Mouse (Mus musculus) thymus, postnatal 10 days (tissue): ENCODE results near the gene Serpinb6a.

Source experiments
- DNase-seq, 2 experiments: peaks; one replicate each; pipeline ENCODE4 v3.0.0; 2021; ENCODE audit warnings: low spot score in 2 of 2

Gene Serpinb6a

DNA sequence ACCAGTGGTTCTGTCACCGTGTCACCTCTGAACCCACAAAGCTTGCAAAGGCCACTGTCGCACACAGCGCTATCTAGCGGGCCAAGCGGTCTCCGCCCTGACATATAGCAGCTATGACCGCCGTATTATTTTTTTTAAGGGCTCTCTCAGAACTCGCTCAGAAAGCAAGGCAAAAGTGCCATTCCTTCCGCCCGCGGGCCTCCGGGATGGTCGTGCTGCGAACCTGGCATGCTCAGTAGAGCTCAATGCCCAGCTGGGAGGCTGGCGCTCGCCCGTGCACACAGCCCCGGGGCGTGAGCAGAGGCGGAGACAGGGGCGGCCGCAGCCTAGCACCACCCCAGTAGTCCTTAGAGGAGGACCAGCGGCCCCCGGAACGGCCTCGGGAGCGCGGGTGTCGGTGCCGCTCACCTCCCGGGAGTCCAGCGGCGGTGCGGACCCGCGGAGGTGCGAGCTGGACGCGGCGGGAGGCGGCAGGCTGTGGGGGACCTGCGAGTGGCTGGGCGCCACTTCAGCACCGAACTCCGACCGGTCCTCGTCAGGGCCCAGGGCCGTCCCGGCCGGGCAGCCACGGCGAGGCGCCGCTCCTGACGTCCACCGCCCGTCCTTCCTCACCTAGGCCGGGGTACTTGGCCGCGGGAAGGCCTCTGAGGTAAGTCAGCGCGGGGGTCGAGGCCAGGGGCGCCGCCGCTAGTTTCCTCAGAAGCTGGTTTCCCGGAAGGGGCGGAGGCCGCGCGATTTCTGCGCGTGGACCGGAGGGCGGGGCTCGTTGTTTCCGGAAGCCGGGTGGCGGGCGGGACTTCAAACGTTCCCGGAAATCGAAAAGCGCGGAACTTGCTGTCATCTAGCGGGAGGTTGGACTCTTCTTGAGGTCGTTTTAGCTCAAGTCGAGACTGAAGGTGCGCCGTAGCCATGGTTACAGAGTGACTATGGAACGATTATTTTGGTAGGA lies at the start of gene Serpinb6a, which contains the start of gene Ripk1:
TSS of gene Serpinb6a (minus strand) at position 737 of the 949 bp plus-strand sequence.
TSS of gene Ripk1 (plus strand) at position 306 of the 949 bp plus-strand sequence.
- DNase-seq: peak; percentile 91 to 93

DNA sequence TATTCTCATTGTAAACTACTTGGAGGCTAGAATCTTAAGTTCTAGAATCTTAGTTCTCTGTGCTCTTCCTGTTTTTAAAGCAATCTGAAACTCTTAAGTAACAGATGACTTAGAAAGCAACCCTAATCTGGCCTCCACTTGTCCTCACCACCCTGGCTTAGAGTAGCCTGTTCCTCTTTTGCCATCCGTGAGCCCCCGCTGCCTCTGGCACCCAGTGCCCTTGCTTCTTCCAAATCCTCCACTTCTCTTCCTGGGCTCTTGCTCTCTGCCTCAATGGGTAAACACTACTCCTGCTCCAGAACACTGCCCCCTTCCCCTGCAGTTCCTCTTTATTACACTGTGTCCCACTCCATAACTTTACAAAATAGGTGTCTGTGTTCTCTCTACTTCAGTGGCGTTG lies 49.1 kb upstream of the Serpinb6a start:
- no peak for DNase-seq

DNA sequence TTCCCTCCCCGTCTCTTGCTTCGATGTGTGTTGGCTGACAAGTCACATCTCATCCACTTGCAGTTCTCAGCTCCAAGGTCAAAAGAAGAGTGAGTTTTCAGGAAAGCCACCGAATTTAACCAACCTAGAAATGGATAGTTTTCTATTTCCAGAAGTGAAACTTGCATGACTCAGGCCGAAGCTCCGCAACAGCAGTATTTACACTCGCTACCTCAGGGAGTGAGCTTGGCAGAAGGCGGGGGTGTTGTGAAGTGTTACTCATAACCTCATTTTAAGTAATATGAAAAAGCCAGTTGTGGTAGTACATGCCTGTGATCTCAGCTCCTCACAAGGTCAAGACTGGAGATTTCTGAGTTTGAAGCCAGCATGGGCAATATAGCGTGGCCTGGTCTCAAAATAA lies 47.9 kb upstream of the Serpinb6a start:
- DNase-seq: no peak

DNA sequence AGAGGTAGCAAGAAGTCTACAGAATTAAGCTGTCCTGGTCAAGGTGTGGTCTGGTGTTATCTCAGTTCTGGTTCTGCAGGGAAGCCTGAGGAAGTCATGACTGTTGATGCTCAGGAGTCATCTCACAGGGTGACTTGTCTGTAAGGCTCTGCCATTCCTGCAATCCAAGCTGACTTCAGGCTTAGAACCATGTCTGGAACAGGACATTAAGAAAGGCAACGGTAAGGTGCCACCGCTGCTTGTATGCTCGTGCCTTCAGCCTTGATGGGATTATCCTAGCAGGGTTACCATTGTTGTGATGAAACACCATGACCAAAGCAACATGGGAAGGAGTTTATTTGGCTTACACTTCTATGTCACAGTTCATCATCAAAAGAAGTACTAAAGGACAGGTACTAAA lies 44.9 kb upstream of the Serpinb6a start:
- DNase-seq: no peak

DNA sequence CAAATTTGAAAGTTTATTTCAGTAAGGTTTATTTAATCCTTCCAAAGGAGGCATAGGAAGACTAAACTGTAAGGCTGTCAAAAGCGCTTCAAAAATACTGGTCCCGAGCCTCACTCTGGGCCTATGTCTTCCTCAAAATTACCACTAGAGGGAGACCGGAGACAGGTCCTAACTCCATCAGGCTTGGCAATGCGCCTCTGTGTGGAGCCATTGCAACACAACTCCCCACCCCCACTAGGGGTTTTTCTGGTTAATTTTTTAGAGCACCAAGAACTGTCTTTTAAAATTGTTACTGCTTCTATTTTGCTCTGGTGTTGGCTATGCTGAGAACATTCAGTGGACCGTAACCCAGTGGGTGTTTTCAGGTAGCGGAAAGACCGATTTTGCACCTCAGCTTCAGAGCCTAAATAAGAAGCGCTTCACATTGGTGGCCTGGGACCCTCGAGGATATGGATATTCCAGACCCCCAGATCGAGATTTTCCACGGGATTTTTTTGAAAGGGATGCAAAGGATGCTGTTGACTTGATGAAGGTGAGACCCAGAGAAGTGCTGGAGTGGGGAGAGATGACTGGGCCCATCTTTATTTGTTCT lies 43.9 kb upstream of the Serpinb6a start:
- peak; percentile 64 to 81 for DNase-seq

DNA sequence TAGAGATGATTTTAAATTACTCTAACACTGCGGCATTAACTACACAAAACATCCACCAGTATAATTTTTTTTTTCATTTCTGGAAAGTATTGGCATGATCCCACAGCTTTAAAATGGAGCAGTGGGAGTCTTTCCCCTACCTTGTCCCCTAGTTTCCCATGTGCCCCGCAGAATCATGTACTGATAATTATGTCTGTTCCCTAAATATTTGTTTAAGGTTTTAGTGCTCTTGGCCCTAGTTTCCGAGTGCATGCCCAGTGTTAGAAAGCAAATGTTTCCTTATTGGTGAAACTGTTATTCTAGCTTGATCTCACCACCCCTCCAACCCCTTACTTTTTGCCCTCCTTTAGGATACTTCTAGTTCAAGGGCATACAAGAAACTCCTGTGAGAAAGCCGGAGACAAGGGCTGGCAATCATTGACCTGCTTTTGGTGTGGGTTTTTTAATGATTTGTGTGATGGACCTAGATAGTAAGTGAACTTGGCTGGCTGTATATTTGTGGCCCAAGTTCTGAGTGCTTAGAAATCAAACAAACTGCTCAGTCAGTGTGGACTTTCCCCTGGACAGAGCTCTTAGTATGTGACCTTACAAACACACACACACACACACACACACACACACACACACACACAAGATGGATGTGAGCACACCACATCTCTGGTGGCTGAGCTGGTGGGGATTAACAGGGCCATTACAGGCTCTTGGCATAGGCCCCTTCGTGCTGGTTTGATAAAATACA lies 43.1 kb upstream of the Serpinb6a start:
- no peak for DNase-seq

DNA sequence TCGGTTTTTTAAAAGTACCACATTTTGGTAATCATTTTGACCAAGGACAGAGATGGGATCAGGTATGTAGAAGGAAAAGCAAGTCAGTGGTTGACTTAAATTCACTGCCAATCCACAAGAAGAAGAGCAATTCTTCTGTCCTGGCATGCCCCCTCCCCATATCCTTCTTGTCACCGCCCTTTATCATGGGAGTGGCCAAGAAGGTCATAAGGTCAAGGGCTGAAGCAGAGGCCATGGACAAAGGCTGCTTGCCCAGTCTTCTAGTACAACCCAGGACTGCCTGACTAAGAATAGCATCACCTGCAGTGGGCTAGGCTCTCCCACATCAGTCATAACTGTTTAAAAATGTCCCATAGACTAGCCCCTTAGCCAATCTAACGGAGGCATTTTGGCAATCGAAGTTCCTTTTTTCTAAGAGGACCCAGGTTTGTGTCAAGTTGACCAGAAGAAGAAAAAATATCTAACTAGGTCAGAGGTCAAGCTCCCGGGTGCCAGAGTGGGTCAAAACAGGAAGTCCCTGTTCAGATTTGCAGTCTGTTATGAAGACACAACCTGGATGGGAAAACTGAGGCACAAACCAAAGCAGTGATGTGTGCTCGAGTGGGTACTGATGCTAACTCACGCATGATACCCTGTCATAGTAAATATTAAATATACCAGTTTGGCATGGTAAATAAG lies 41.3 kb upstream of the Serpinb6a start:
- no peak for DNase-seq

DNA sequence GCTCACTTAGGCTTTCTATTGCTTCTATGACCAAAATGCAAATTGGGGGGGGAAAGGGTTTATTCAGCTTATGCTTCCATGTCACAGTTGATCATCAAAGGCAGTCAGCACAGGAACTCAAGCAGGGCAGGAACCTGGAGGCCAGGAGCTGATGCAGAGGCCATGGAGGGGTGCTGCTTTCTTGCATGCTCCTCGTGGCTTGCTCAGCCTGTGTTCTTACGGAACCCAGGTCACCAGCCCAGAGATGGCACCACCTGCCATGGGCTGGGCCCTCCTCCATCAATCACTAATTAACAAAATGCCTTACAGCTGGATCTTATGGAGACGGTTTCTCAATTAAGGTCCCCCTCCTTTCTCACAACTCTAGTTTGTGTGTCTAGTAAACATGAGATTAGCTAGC lies 37.5 kb upstream of the Serpinb6a start:
- DNase-seq: no peak

DNA sequence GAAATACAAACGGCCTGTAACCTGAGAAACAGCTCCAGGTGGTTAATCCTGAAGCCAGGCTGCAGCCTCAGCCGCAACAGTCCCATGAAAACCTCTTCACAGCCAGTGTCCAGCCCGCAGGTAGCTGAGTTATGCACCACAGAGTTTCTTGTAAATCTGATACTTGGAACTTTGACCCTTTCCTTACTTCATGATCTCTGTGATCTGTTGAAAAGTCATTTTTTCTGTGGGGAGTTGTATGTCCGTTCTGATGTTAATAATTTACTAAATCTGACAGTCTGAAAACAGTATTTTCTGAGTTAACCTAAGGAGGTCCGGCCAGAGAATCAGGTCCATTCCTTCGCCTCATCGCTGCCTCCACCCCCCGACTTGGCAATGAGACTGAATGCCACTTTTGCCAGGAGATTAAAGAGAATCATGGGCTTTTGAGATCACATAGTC lies 36.3 kb upstream of the Serpinb6a start:
- DNase-seq: no peak

DNA sequence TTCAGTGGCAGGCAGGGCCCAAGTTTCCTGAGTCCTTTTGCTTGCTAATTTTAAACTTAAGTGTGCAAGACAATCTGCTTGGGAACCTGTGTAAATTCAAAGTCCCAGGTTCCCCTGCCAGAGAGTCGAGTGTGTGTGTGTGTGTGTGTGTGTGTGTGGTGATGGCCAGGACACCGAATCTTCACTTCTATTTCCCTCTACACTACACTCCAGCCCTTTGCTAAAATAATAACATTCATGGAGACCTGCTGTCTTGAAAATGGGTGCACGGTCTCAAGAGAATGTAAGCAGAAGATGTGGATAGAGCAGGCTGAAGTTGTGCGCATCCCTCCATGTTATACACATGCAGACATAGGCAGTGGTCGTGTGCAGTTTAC lies 35.5 kb upstream of the Serpinb6a start:
- DNase-seq: no peak

DNA sequence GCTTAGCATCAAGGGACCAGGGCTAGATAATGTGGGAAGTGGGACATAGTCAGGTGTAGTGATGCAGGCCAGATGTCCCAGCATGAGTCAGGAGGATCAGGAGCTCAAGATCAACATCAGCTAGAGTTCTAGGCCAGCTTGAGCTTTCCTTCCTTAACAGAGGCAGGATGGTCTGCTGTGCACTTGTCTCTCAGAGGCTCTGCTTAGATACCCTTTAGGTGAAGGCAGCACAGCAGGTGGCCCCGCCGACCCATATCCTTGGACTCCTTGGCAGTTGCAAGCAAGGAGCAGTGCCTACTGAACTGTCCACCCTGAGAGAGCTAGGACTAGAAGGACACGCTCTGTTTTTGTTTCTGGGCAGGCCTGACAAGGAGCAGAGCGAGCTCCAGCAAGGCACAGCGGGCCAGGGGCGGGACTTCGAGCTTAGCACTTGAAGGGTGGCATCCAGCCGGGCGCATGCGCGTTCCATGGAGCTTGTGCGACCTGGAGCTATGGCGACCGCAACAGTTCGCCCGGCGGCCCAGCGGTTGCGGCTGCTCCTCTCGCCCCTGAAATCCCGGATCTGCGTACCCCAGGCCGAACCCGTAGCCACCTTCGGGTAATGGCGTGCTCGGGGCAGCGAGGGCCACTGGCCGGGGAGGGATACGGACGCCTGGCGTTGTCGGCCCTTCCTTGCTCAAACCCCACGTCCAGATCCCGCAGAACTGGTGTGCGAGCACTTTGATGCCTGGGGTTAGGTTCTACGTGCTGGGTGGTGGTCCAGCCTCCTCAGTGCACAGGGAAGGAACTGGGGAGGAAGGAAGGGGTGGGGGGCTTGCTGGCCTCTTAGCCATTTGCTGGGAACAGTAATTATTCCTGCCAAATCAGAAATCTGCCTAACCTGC lies 34.8 kb upstream of the Serpinb6a start, which contains the start of gene Bphl:
TSS of gene Bphl (plus strand) at position 426 of the 884 bp plus-strand sequence.
- peak; percentile 87 to 90 for DNase-seq

DNA sequence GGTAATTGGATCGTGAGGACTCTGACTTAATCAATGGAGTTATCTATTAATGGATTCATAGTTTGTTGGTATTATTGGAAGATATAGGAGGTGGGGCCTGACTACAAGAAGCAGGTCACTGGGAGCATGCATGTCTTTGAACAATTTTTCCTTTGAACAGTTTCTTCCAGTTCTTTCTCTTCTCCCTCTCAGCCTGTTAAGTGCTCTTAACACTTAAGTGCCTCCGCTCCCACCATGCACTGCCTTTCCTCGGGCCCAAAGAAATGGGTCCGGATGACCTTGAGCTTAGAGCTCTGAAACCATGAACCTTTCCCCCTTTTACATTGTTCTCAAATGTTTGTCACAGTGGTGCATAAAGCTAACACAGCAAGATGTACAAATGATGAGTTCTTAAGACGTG lies 34.1 kb upstream of the Serpinb6a start:
- no peak for DNase-seq

DNA sequence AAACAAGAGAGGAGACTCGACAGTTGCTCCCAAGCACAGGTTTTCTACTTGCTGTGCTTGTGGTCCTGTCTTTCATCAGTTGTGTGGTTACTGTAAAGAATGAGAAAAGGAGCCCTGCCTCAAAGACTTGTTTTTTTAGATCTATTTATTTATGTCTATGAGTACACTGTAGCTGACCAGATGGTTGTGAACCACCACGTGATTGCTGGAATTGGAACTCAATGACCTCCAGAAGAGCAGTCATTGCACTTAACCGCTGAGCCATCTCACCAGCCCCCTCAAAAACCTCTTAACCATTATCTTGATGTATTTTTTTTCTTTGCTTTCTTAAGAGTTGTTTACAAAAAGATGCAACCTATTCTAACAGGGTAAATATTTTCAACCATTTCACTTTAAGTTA lies 32.8 kb upstream of the Serpinb6a start:
- DNase-seq: no peak

DNA sequence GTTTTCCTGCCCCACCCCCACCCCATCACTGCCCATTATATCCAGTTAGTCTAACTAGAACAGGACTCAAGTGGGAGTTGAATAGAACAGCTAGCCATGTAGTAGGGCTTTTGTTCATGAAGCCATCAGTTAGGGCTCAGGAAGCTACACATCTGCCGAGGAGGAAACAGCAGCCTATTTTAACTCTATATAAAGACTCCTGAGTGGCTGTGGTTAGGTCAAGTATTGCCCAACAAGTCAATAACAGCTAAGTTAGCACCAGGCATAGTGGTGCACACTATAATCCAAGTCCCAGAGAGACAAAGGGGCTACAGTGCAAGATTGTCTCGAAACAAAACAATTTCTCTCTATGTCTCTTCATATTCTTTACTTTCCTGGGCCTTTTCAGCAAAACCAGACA lies 29.4 kb upstream of the Serpinb6a start:
- DNase-seq: no peak

DNA sequence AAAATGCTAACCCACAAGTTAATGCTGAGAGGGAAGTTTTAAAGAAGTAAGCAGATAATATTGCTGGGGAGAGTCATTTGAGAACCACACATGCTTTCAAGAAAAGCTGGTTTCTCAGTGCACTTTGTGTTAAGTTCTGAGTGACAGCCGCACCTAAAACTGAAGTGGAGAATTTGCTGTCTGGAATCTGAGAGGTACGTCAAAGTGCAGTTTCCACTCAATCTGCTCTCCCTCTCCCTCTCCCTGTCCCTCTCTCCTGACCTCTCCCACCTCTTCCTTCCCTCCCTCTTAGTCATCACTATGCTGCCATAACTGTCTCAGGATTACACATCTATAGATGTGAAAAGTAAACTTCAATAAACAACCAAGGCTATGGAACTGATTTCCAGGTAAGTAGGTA lies 19.4 kb upstream of the Serpinb6a start:
- no peak for DNase-seq

DNA sequence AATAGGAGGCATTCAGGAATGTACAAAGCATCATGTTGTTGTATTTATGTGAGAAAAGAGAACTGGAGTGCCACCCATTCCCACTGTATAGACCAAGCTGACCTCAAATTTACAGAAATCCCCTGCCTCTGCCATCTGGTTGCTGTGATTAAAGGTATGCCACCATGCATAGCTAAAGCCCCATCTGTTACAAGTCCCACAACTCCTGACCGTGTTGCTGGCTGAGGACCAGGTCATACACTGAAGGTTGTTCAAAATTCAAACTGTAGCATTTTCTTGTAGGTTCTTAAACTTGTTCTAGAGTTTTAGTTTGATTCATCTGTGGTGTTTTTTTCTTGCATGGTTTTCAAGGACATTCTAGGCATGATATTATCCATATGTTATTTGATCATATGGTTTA lies 15.9 kb upstream of the Serpinb6a start:
- DNase-seq: no peak

DNA sequence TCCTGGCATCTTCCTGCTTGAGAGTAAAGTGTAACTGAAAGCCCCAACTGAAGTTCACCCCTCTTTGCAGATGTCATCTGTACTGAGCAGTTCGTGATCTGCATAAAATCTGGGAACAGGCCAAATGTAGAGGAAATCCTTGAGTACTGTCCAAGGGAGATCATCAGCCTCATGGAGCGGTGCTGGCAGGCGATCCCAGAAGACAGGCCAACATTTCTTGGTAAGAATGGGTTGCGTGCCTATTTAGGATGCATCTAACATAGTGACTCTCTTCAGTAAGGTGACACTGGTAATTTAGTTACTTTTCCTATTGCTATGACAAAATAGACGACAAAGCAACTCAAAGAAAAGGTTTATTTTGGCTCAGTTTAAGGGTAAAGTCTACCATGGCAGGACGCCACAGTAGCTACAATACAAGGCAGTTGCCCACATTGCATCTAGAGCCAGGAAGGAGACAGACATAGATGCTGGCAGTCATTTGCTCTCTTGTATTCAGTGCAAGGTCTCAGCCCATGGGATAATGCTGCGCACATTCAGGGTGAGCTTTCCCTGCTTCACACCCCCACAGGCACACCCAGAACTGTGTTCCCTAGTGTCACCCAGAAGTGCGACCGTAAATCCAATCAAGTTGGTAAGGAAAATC lies 14.5 kb upstream of the Serpinb6a start:
- DNase-seq: no peak

DNA sequence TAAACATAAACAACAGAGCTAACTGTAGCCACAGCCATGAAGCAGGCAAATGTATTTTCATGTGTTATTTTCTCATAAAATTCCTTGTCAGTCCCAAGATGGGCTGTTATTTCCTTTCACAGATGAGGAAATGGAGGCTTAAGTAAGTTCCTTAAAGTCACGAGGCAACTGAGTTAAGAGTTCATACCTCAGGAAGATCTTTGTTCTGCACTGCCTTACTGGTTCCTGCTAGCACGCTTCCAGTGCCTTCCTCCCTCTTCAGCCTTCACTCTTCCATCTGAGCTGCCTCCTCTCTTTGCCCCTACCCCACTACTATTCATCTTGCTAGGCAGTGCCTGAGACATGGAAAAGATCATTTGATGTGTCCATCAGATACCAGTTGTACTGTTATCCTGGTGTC lies 4.6 kb upstream of the Serpinb6a start:
- DNase-seq: no peak

DNA sequence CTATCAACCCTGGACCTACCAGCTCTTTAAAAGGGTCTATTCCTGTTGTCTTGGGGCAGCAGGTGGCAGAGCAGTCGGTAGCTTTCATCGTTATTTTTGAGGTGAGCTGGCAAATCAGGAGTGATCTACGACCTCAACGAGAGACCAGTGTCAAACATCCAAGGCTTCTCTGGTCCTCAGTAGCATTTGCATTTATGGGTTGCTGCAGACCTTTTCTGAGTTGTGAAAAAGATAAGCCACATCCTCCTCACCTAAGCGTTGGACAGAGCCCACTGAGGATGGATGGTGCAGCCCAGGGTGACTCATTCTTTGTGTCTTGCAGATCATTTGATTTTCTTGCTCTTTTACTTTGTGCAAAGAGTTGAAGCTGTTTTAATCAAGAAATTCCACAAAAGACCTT lies 464 bp upstream of the Serpinb6a start:
- DNase-seq: peak in 1 of 2 experiments; percentile 6

DNA sequence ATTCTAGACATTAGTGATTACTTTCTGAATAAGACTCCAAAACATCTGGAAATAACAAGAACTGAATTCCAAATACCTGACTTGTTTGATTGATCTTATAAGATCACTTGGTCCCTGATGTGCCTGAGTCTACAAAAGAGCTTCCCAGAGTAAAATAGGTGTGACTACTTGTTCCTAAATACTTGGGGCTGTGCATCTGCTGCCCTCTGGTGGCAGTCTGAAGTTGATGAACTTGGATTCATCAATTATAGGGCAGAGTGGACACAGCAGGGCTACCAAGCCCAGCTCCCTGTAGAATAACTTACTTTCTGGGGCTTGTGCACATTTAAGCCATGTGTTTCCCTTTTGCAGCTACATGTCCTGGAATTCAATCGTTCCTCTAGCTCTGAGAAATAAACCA lies 7.4 kb downstream of the Serpinb6a start:
- DNase-seq: peak; percentile 10 to 55
